Mouse (Mus musculus) induced T-regulatory cell, adult 2 months (primary cell): ENCODE data around the gene Fsip1.

Experiments used
- DNase-seq: peaks from one replicate; pipeline ENCODE4 v3.0.0-alpha.2; 2012; ENCODE audit warnings: low read depth

The Fsip1 gene

GRCm38 (mm10) chr2:118087044-118087726 is 169.6 kb downstream of the Fsip1 start:
- no peak for DNase-seq

- DNase-seq, result no peak
These were observed 171.1 kb downstream of the Fsip1 start for GRCm38 (mm10) chr2:118085647-118086046.

GRCm38 (mm10) chr2:118084693-118085092 is 172.1 kb downstream of the Fsip1 start:
- no peak for DNase-seq

GRCm38 (mm10) chr2:118083652-118084051 is 173.1 kb downstream of the Fsip1 start:
- DNase-seq, result no peak

- DNase-seq, result no peak
These were observed 175.2 kb downstream of the Fsip1 start for GRCm38 (mm10) chr2:118081581-118081980.
